Mouse (Mus musculus) lung, embryonic 16.5 days (tissue): ENCODE results near the gene Riox2. TPM values are rescaled to one million over a fixed set of nuclear protein-coding genes. Genes with fewer than 3 reads are reported as not detected.
A peak's percentile ranks its signal among the peaks of the same experiment; 100 is the strongest.
"Not testable (repeated sequence)": the region's sequence is repeated elsewhere in the genome, so short reads cannot be mapped to it uniquely, and the experiment has no call there.

ENCODE experiments used
- ATAC-seq: fragments of 200-750 bp; cut with Nextera tagmentation; 2 replicates; pipeline ENCODE4 v1.8.0; 2017; ENCODE audit warnings: low read depth, mild to moderate bottlenecking, moderate library complexity
- H3K27ac ChIP-seq: fragments of 300-500 bp; sonication (generic); 2 replicates; pipeline ENCODE4 v1.5.1; 2014; ENCODE audit warnings: mild to moderate bottlenecking, control low read depth, low read length
- H3K27me3 ChIP-seq: fragments of 300-500 bp; sonication (generic); 2 replicates; pipeline ENCODE4 v1.6.1; 2014; ENCODE audit warnings: low read depth, low read length, mixed read lengths; ENCODE audit not compliant: control insufficient read depth, insufficient read depth
- H3K36me3 ChIP-seq: fragments of 300-500 bp; sonication (generic); 2 replicates; pipeline ENCODE4 v1.6.1; 2014; ENCODE audit warnings: low read length; ENCODE audit not compliant: control insufficient read depth, insufficient read depth
- H3K4me1 ChIP-seq: fragments of 300-500 bp; sonication (generic); replicated peaks from 2 replicates; pipeline ENCODE4 v1.6.1; 2014; ENCODE audit warnings: low read length, mixed read lengths; ENCODE audit not compliant: control insufficient read depth, insufficient read depth
- H3K4me2 ChIP-seq: fragments of 300-500 bp; sonication (generic); 2 replicates; pipeline ENCODE4 v1.6.1; 2014; ENCODE audit warnings: low read depth, low read length, control low read depth
- H3K4me3 ChIP-seq: fragments of 300-500 bp; sonication (generic); 2 replicates; pipeline ENCODE4 v1.5.1; 2014; ENCODE audit warnings: mild to moderate bottlenecking, low read length, control low read depth
- H3K9ac ChIP-seq: fragments of 300-500 bp; sonication (generic); 2 replicates; pipeline ENCODE4 v1.6.1; 2014; ENCODE audit warnings: low read length, control low read depth
- H3K9me3 ChIP-seq: fragments of 300-500 bp; sonication (generic); 2 replicates; pipeline ENCODE4 v1.6.1; 2016; ENCODE audit warnings: low read length; ENCODE audit not compliant: control insufficient read depth
- WGBS: fragments of 180-500 bp; shearing (Covaris S2); extraction: QIAGEN DNeasy Blood & Tissue Kit; methylation state at CpG from one replicate; pipeline ENCODE4 v1.1.7; 2014; 5-methylcytosine and 5-hydroxymethylcytosine counted together
- polyA plus RNA-seq: library from polyadenylated mRNA; unstranded; fragments of >200 nt; fragmentation: Nextera tagmentation; extraction: Ambion mirVana; gene quantifications from 2 replicates; pipeline ENCODE4 v1.2.1, GENCODE M21; 2015

Gene Riox2
- polyA plus RNA-seq = 24.9 and 26.6 TPM in 2 replicates

GRCm38 (mm10) chr16:59471637-59472278 is at the start of gene Riox2:
Gene Riox2 (plus strand): TSS chr16:59471775.
- H3K4me3 ChIP-seq = peak within 1 kb of the TSS; percentile 73
- H3K9ac ChIP-seq = peak within 1 kb of the TSS; percentile 79
- no peaks in the 10 kb centered on the region for H3K27me3 ChIP-seq
- H3K4me2 ChIP-seq = peak within 1 kb of the TSS; percentile 69
- H3K4me1 ChIP-seq = peaks cover 8% of the 10 kb centered on the region; the same call in 1 of the 2 replicates
- peak within 1 kb of the TSS; percentile 25; the same call in 1 of the 2 replicates for H3K27ac ChIP-seq
- 0 out of 2 replicates have a peak, but pooled peaks cover 2% of the 10 kb centered on the region for H3K36me3 ChIP-seq
- 1% methylated on average over 47 of the region's 56 CpGs for WGBS
- H3K9me3 ChIP-seq = no peaks in the 10 kb centered on the region
- ATAC-seq = peak; percentile 95

- no peak overlapping the region for H3K27ac ChIP-seq
- no peaks in the 10 kb centered on the region for H3K36me3 ChIP-seq
- no peaks in the 10 kb centered on the region for H3K9me3 ChIP-seq
- no peak overlapping the region for H3K4me3 ChIP-seq
- no peaks in the 10 kb centered on the region for H3K4me1 ChIP-seq
- no peak for ATAC-seq
- no peak overlapping the region for H3K4me2 ChIP-seq
- no peak overlapping the region for H3K9ac ChIP-seq
- WGBS = 78% methylated on average over 7 of the region's 7 CpGs
- H3K27me3 ChIP-seq = no peaks in the 10 kb centered on the region
Observed at GRCm38 (mm10) chr16:59427960-59428359, 43.6 kb upstream of the Riox2 start.

DNA sequence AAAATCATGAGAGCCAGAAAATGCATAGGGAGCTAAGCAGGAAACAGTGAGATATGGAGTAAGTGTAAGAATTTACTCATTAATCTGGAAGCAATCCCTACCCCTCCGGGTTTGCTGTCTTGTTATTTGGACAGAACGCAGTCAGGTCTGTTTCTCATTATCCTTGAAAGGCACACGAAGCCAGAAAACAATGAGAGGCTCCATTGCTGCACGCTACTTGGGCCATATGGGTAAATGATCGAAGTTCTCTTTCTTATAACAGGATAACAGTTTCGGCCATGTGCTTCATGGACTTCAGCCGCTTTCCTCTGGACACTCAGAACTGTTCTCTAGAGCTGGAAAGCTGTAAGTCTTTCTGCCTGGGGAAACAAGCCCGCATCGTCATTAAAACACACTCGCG is 38.4 kb upstream of the Riox2 start:
- no peak overlapping the region for H3K4me3 ChIP-seq

GRCm38 (mm10) chr16:59444880-59445559 is 26.6 kb upstream of the Riox2 start:
- Histone ChIP-seq H3K27me3 (no peaks in the 10 kb centered on the region), H3K4me2 (no peak overlapping the region), H3K9ac (no peak overlapping the region), H3K27ac (no peak overlapping the region), H3K36me3 (no peaks in the 10 kb centered on the region), H3K4me3 (no peak overlapping the region), H3K9me3 (no peaks in the 10 kb centered on the region), H3K4me1 (no peaks in the 10 kb centered on the region)
- no peak for ATAC-seq
- WGBS = 81% methylated on average over 7 of the region's 7 CpGs

More for the DNA sequence above, 38.4 kb upstream of the Riox2 start:
- 78% methylated on average over 11 of the region's 11 CpGs for WGBS
- Histone ChIP-seq H3K27ac (no peak overlapping the region), H3K36me3 (no peaks in the 10 kb centered on the region), H3K4me1 (no peaks in the 10 kb centered on the region), H3K27me3 (no peaks in the 10 kb centered on the region), H3K4me2 (no peak overlapping the region), H3K9ac (no peak overlapping the region), H3K9me3 (no peaks in the 10 kb centered on the region)
- no peak for ATAC-seq

DNA sequence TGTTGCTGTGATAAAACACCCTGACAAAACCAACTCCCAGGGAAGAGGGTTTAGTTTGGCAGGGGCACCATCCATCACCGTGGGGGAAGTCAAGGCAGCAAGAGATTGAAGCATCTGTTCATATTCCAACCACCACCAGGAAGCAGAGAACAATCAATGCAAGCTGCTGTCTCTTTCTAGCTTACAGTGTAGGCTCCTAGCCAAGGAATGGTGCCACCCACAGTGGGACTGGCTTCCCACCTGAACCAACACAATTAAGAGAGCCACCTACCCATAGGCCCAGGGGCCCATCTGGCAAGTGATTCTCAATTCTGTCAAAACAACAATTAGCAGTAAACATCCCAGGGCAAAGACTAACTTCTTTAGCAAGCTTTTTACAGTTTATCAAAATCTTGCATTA is 23.4 kb upstream of the Riox2 start:
- H3K27me3 ChIP-seq = no peaks in the 10 kb centered on the region
- H3K9ac ChIP-seq = no peak overlapping the region
- H3K36me3 ChIP-seq = no peaks in the 10 kb centered on the region
- H3K4me2 ChIP-seq = no peak overlapping the region
- H3K27ac ChIP-seq = no peak overlapping the region
- ATAC-seq = no peak
- H3K9me3 ChIP-seq = no peaks in the 10 kb centered on the region
- WGBS = 67% methylated on average over 1 of the region's 1 CpGs
- H3K4me3 ChIP-seq = no peak overlapping the region
- H3K4me1 ChIP-seq = no peaks in the 10 kb centered on the region

- H3K9me3 ChIP-seq = no peaks in the 10 kb centered on the region
- H3K9ac ChIP-seq = no peak overlapping the region
- no peak overlapping the region for H3K4me3 ChIP-seq
- H3K36me3 ChIP-seq = no peaks in the 10 kb centered on the region
- no peak overlapping the region for H3K27ac ChIP-seq
- no peaks in the 10 kb centered on the region for H3K27me3 ChIP-seq
- H3K4me1 ChIP-seq = no peaks in the 10 kb centered on the region
- no peak overlapping the region for H3K4me2 ChIP-seq
- ATAC-seq = no peak
Observed at GRCm38 (mm10) chr16:59449092-59449491, 22.5 kb upstream of the Riox2 start.

DNA sequence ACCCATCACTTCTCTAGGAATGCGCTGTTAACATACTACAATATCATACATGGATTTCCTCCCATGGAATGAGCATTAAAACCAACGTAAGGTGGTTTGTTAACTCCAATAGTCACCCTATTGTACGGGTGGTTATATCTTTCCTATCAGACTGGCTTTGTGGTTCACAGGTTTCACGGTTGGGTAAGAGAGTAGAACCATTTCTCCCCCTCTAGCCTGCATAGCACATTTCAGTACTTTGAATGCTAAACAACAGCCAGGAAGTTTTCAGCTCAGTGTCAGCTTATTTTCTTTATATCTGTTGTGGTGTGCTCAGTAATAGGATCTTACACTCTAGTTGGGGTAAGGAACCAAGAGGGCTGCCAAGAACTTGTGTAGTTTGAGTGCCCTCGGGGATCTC is 19.8 kb upstream of the Riox2 start:
- Histone ChIP-seq H3K27ac (no peak overlapping the region), H3K9ac (no peak overlapping the region), H3K36me3 (no peaks in the 10 kb centered on the region), H3K4me3 (no peak overlapping the region), H3K9me3 (no peaks in the 10 kb centered on the region), H3K27me3 (no peaks in the 10 kb centered on the region), H3K4me2 (no peak overlapping the region), H3K4me1 (no peaks in the 10 kb centered on the region)
- no peak for ATAC-seq
- WGBS = 87% methylated on average over 5 of the region's 5 CpGs

DNA sequence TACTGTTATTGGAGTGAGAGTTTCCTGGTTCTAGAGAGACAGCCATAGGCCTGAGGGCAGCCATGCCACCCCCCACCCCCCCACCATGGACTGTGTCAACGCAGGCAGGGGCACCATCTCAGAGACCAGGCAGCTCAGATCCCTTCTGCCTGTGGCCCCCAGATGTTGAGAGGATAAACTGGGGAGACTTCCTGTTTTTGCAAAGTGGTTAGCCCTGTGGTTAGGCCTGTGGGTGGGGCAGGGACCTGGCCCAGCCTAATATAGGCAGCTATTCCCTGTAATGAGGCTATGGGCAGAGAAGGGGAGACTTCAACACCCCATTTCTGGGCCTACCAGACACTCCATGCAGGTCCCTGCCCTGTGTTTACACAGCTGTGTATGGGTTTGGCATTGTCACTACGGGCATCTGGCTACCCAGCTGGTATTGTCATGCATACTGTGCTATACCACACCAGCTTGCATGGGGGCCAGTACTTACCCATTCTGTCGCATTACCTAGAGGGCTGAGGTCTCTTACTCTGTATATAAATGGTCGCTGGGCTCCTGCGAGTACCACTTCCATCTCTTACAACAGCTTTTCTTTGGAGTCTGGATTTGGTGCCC is 12.2 kb upstream of the Riox2 start:
- not testable (repeated sequence) for H3K36me3 ChIP-seq

DNA sequence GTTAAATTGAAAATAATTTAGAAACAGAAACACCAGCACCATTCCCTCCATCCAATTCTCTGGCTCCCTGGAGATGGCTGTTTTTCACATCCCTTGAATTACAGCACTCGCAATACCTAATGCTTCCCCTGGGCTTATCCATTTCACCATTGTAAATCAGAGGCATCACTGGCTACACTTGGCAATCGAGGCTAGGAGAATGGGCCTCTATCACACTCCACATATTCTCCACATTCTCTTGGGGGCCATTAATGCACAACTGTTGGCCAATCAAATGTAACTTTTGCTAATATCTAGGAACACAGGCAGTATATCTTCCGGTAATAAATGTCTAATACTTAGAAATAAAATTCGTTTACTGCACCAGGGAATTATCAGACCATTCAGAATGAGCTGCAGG is 8.0 kb upstream of the Riox2 start:
- Histone ChIP-seq H3K4me1 (no peaks in the 10 kb centered on the region), H3K36me3 (no peaks in the 10 kb centered on the region), H3K4me2 (no peak overlapping the region), H3K27me3 (no peaks in the 10 kb centered on the region), H3K9ac (no peak overlapping the region), H3K27ac (no peak overlapping the region), H3K4me3 (no peak overlapping the region), H3K9me3 (no peaks in the 10 kb centered on the region)
- no peak for ATAC-seq
- WGBS = 70% methylated on average over 4 of the region's 4 CpGs

More for the DNA sequence above, 12.2 kb upstream of the Riox2 start:
- H3K4me3 ChIP-seq, H3K4me1 ChIP-seq, H3K27me3 ChIP-seq, H3K9me3 ChIP-seq, ATAC-seq, H3K27ac ChIP-seq, H3K4me2 ChIP-seq, H3K9ac ChIP-seq: not testable (repeated sequence)
- WGBS = 68% methylated on average over 5 of the region's 5 CpGs
